Mouse (Mus musculus): ENCODE data around the gene Mpv17l2.
A peak's percentile ranks its signal among the peaks of the same experiment; 100 is the strongest.

DNA sequence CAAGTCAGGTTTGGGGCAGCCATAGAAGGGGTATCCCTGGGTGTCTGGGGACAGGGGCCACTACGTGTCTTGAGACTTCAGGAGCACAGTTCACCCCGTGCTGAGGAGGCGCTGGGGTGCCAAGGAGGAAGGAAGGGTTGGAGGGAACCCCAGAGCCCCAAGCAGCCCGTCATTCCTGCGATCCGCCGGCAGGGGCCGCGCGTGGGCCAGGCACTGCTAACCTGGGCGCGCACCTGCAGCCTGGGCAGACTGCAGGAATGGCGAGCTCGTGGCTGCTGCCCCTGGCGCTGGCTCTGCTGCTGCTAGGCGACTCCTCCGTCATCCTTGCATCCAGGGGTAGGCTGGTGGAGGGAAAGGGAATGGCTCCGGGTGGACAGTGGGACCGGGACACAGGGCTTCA is 42.4 kb downstream of the Mpv17l2 start, which contains the start of gene Gm3336:
- TF ChIP-seq POLR2A (IDR thresholded peaks at IDR 0.05; ENCODE audit: borderline replicate concordance, extremely low read depth, insufficient read depth, insufficient read length, poor library complexity, severe bottlenecking) (no peak), CTCF (IDR thresholded peaks at IDR 0.05; ENCODE audit: borderline replicate concordance, extremely low read depth, insufficient read depth, insufficient read length) (peak; percentile 84)

Measured in brain, embryonic 14.5 days (tissue).